Mouse (Mus musculus): Measurements from ENCODE around the gene Dram1. TPM values are rescaled to one million over a fixed set of nuclear protein-coding genes. Genes with fewer than 3 reads are reported as not detected.

The Dram1 gene
- total and polyA plus RNA-seq, 2 experiments from 2014 or later: 0.39 to 0.44 TPM

DNA sequence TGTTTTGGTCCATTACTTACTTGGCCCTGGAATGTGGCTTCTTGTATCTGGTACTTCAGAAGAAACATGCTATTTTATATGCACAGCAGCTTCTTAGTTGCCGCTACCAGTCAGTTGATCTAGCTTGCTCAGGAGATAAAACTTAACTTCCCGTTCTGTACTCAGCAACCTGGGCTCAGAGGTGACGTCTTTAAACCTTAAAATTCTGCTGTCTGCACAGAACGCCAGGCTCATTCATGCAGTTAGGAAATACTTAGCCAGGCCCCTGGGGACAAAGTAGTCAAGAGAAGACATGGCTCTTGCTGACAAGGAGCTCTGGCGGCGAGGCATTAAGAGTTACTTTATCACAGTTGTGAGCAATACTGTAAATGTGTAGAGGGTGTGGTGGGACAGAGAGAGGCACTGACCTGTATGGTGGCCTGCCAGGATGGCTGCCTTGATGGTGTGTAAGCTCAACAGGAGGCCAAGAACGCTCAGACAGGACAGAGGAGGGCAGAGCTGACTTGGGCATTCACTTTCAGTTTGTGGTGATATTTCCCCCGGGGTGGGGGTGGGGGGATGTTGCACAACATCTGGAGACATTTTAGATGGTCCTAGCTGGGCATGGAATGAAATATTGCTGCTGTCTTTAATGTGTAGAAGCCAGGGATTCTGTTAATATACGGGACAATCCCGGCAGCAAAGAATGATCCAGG, 11.4 kb upstream of the Dram1 start:
- Histone ChIP-seq H3K27me3 (ENCODE audit: insufficient read depth, low read length) (no peaks in the 10 kb centered on the region), H3K4me3 (ENCODE audit: low read depth, low read length) (no peak overlapping the region), H3K36me3 (ENCODE audit: insufficient read depth, low read length) (no peaks in the 10 kb centered on the region), H3K9me3 (ENCODE audit: low read length) (no peaks in the 10 kb centered on the region), H3K4me1 (ENCODE audit: insufficient read depth, low read length) (0 out of 2 replicates have a peak, but pooled peaks cover 2% of the 10 kb centered on the region), H3K27ac (ENCODE audit: low read depth, low read length) (no peak overlapping the region), H3K4me2 (ENCODE audit: low read depth, low read length, poor library complexity, severe bottlenecking) (no peak overlapping the region), H3K9ac (replicated peaks; ENCODE audit: low read length, poor library complexity, severe bottlenecking) (no peak overlapping the region)
- peak; percentile 21 for DNase-seq (ENCODE audit: low spot score)
- WGBS: 56% methylated on average over 10 of the region's 10 CpGs
- no peak for ATAC-seq (ENCODE audit: low FRiP score)
- no peak for TF ChIP-seq CTCF (IDR thresholded peaks at IDR 0.05)

DNA sequence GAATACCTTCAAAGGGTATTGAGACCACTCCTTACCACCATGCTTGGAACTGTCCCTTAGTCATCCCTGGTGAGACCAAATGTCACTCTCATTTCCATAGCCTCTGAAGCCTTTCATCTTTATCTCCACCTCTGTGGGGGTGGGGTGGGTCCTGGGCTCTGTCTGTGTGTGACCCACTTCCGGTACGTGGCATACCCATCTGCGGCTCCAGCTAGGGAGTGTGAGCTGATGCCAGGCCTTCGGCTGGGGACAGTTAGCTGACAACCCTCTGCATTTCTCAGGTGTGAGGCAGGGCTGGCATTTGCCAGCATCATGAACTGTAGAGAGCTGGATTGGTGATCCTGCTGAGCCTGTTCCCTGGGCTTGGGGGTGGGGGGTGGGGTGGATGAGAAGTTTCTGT, 10.7 kb upstream of the Dram1 start:
- Histone ChIP-seq H3K36me3 (ENCODE audit: insufficient read depth, low read length) (no peaks in the 10 kb centered on the region), H3K27ac (ENCODE audit: low read depth, low read length) (no peak overlapping the region), H3K4me3 (ENCODE audit: low read depth, low read length) (no peak overlapping the region), H3K9me3 (ENCODE audit: low read length) (no peaks in the 10 kb centered on the region), H3K27me3 (ENCODE audit: insufficient read depth, low read length) (no peaks in the 10 kb centered on the region), H3K9ac (replicated peaks; ENCODE audit: low read length, poor library complexity, severe bottlenecking) (no peak overlapping the region), H3K4me2 (ENCODE audit: low read depth, low read length, poor library complexity, severe bottlenecking) (no peak overlapping the region), H3K4me1 (ENCODE audit: insufficient read depth, low read length) (0 out of 2 replicates have a peak, but pooled peaks cover 2% of the 10 kb centered on the region)
- TF ChIP-seq CTCF (IDR thresholded peaks at IDR 0.05): no peak
- DNase-seq (ENCODE audit: low spot score) (no peak), ATAC-seq (ENCODE audit: low FRiP score) (peak; percentile 52; the same call in 1 of the 2 replicates)
- WGBS: 72% methylated on average over 4 of the region's 4 CpGs

DNA sequence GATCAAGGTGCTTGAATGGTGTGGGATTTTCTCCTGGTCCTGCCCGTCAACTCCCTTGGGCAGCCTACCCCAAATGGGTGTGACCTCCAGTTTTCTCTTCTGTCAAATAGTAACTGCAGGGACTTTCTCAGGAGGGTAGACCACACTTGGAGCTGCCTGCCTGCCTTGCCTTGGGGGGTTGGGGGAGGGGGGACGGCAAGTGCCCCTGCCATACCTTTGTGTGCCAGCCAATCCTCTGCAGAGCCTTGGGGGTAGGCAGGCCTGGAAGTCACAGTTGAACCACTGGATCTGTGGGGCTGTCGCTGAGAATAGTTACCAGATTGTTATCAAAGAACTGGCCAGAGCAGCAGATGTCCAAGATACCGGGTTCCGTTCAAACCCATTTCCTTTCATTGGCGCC, 7.4 kb upstream of the Dram1 start:
- DNase-seq (ENCODE audit: low spot score) (no peak), ATAC-seq (ENCODE audit: low FRiP score) (no peak)
- Histone ChIP-seq H3K4me3 (ENCODE audit: low read depth, low read length) (no peak overlapping the region), H3K36me3 (ENCODE audit: insufficient read depth, low read length) (no peaks in the 10 kb centered on the region), H3K27me3 (ENCODE audit: insufficient read depth, low read length) (no peaks in the 10 kb centered on the region), H3K9ac (replicated peaks; ENCODE audit: low read length, poor library complexity, severe bottlenecking) (no peak overlapping the region), H3K27ac (ENCODE audit: low read depth, low read length) (no peak overlapping the region), H3K4me2 (ENCODE audit: low read depth, low read length, poor library complexity, severe bottlenecking) (no peak overlapping the region), H3K4me1 (ENCODE audit: insufficient read depth, low read length) (no peaks in the 10 kb centered on the region), H3K9me3 (ENCODE audit: low read length) (no peaks in the 10 kb centered on the region)
- 83% methylated on average over 6 of the region's 6 CpGs for WGBS
- TF ChIP-seq CTCF (IDR thresholded peaks at IDR 0.05): no peak

DNA sequence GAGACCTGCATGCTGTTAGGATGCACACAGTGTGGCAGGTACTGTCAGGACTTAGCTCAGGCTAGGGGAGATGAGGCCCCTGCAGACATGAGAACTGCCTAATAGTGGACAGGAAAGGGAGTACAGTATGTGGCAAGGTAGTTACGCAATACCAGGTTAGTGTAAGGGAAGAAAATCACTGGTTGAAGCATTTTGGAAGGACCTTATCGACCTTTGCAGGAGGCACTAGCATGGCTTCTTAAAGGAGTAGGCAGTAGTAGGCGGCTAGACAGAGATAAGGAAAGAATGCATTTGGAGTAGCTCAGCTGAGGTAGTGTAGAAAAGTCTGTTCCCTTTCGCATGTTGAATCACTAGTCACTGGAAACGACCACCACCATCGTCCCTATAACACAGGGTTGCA, 6.9 kb upstream of the Dram1 start:
- H3K27me3 ChIP-seq (ENCODE audit: insufficient read depth, low read length): no peaks in the 10 kb centered on the region
- DNase-seq (ENCODE audit: low spot score) (no peak), ATAC-seq (ENCODE audit: low FRiP score) (no peak)
- peaks cover 3% of the 10 kb centered on the region; the same call in 1 of the 2 replicates for H3K4me1 ChIP-seq (ENCODE audit: insufficient read depth, low read length)
- H3K36me3 ChIP-seq (ENCODE audit: insufficient read depth, low read length): no peaks in the 10 kb centered on the region
- H3K9ac ChIP-seq (replicated peaks; ENCODE audit: low read length, poor library complexity, severe bottlenecking): no peak overlapping the region
- no peak overlapping the region for H3K4me2 ChIP-seq (ENCODE audit: low read depth, low read length, poor library complexity, severe bottlenecking)
- no peaks in the 10 kb centered on the region for H3K9me3 ChIP-seq (ENCODE audit: low read length)
- no peak for TF ChIP-seq CTCF (IDR thresholded peaks at IDR 0.05)
- 88% methylated on average over 6 of the region's 6 CpGs for WGBS
- no peak overlapping the region for H3K4me3 ChIP-seq (ENCODE audit: low read depth, low read length)
- no peak overlapping the region for H3K27ac ChIP-seq (ENCODE audit: low read depth, low read length)

DNA sequence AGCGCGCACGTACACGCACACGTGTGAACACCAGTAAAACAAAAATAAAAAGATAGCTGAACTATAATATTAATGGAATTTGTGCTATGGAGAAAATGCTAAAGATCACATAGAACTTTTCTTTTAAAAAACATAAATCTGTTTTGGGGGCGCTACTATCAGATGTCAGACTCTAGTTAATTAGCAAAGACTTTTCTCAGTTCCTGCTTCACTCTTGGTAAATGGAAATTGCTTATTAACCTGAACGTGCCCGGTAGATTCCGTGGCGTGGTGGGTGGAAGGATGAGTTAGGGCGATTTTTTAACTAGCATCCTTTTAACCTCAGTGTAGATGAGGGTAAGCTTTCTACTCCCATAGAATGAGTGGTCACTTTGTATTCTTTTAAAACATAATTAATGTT, 6.4 kb upstream of the Dram1 start:
- 89% methylated on average over 11 of the region's 11 CpGs for WGBS
- no peak for DNase-seq (ENCODE audit: low spot score)
- H3K4me3 ChIP-seq (ENCODE audit: low read depth, low read length): no peak overlapping the region
- H3K27ac ChIP-seq (ENCODE audit: low read depth, low read length): no peak overlapping the region
- no peak overlapping the region for H3K9ac ChIP-seq (replicated peaks; ENCODE audit: low read length, poor library complexity, severe bottlenecking)
- ATAC-seq (ENCODE audit: low FRiP score): no peak
- H3K27me3 ChIP-seq (ENCODE audit: insufficient read depth, low read length): no peaks in the 10 kb centered on the region
- no peak for TF ChIP-seq CTCF (IDR thresholded peaks at IDR 0.05)
- H3K36me3 ChIP-seq (ENCODE audit: insufficient read depth, low read length): no peaks in the 10 kb centered on the region
- peaks cover 6% of the 10 kb centered on the region; the same call in 1 of the 2 replicates for H3K4me1 ChIP-seq (ENCODE audit: insufficient read depth, low read length)
- H3K9me3 ChIP-seq (ENCODE audit: low read length): no peaks in the 10 kb centered on the region
- no peak overlapping the region for H3K4me2 ChIP-seq (ENCODE audit: low read depth, low read length, poor library complexity, severe bottlenecking)

DNA sequence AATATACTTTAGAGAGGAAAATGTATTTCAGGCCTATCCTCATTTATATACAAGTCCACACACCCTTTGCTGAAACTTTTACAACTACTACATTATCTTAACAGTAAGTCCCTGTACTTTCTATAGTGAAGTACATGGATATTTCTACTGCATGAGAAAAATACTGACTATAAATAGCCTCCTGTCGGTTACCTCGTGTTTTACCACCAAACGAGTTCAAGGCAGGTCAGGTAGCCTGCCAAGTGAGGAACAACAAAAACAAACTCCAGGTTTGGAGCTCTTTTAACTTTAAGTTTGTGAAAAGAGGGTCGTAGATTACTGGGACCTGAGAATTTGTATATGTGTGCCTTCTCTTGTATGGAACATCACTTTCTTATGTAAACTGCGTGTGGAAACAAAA, 5.2 kb upstream of the Dram1 start:
- no peak overlapping the region for H3K4me3 ChIP-seq (ENCODE audit: low read depth, low read length)
- WGBS: 79% methylated on average over 5 of the region's 5 CpGs
- DNase-seq (ENCODE audit: low spot score) (no peak), ATAC-seq (ENCODE audit: low FRiP score) (no peak)
- H3K36me3 ChIP-seq (ENCODE audit: insufficient read depth, low read length): no peaks in the 10 kb centered on the region
- TF ChIP-seq CTCF (IDR thresholded peaks at IDR 0.05): no peak
- H3K4me1 ChIP-seq (ENCODE audit: insufficient read depth, low read length): peaks cover 6% of the 10 kb centered on the region; the same call in 1 of the 2 replicates
- no peaks in the 10 kb centered on the region for H3K9me3 ChIP-seq (ENCODE audit: low read length)
- H3K27me3 ChIP-seq (ENCODE audit: insufficient read depth, low read length): no peaks in the 10 kb centered on the region
- H3K4me2 ChIP-seq (ENCODE audit: low read depth, low read length, poor library complexity, severe bottlenecking): no peak overlapping the region
- no peak overlapping the region for H3K27ac ChIP-seq (ENCODE audit: low read depth, low read length)
- no peak overlapping the region for H3K9ac ChIP-seq (replicated peaks; ENCODE audit: low read length, poor library complexity, severe bottlenecking)

Measured in midbrain, postnatal 0 days (tissue).